Mouse (Mus musculus): ENCODE measurements at regions not wholly inside any gene's neighbourhood (a gene's known extent, or its start where the extent isn't known, plus 50 kb on each side); places are given as distances from the start of the nearest gene placed in this dataset.

GRCm38 (mm10) chr16:77399846-77400275 lies 202.0 kb downstream of the Gm11146 start:
- DNase-seq, result no peak

- peak; percentile 22 for DNase-seq
Observed at GRCm38 (mm10) chr16:77394054-77394716, 207.7 kb downstream of the Gm11146 start.

GRCm38 (mm10) chr16:77393470-77393869 lies 208.4 kb downstream of the Gm11146 start:
- DNase-seq, result no peak

- DNase-seq, result no peak
Observed at GRCm38 (mm10) chr16:77392205-77392604, 209.7 kb downstream of the Gm11146 start.

GRCm38 (mm10) chr16:77384021-77384729 lies 217.7 kb downstream of the Gm11146 start:
- no peak for DNase-seq

- no peak for DNase-seq
Observed at GRCm38 (mm10) chr16:77382790-77383189, 219.1 kb downstream of the Gm11146 start.

- DNase-seq, result no peak
Observed at GRCm38 (mm10) chr16:77372768-77373167, 229.1 kb downstream of the Gm11146 start.

GRCm38 (mm10) chr16:77369810-77370209 lies 232.1 kb downstream of the Gm11146 start:
- no peak for DNase-seq

- DNase-seq, result no peak
Observed at GRCm38 (mm10) chr16:77365254-77365653, 236.6 kb downstream of the Gm11146 start.

GRCm38 (mm10) chr16:77364439-77364838 lies 237.5 kb downstream of the Gm11146 start:
- no peak for DNase-seq

GRCm38 (mm10) chr16:77359190-77359589 lies 242.7 kb downstream of the Gm11146 start:
- no peak for DNase-seq

- no peak for DNase-seq
Observed at GRCm38 (mm10) chr16:77355260-77355659, 246.6 kb downstream of the Gm11146 start.

GRCm38 (mm10) chr16:77354201-77354712 lies 247.6 kb downstream of the Gm11146 start:
- no peak for DNase-seq

- no peak for DNase-seq
Observed at GRCm38 (mm10) chr16:77346128-77346527, 255.8 kb downstream of the Gm11146 start.

GRCm38 (mm10) chr16:77332285-77332684 lies 269.6 kb downstream of the Gm11146 start:
- no peak for DNase-seq

- peak; percentile 58 for DNase-seq
Observed at GRCm38 (mm10) chr16:77330996-77331395, 270.9 kb downstream of the Gm11146 start.

- DNase-seq, result peak; percentile 56
Observed at GRCm38 (mm10) chr16:77329711-77330530, 272.0 kb downstream of the Gm11146 start.

- peak; percentile 68 for DNase-seq
Observed at GRCm38 (mm10) chr16:77329160-77329691, 272.7 kb downstream of the Gm11146 start.

- no peak for DNase-seq
Observed at GRCm38 (mm10) chr16:77328628-77329159, 273.2 kb downstream of the Gm11146 start.

- DNase-seq, result no peak
Observed at GRCm38 (mm10) chr16:77328049-77328448, 273.8 kb downstream of the Gm11146 start.

GRCm38 (mm10) chr16:77322338-77322737 lies 279.6 kb downstream of the Gm11146 start:
- DNase-seq, result peak; percentile 40

GRCm38 (mm10) chr16:77318150-77318549 lies 283.7 kb downstream of the Gm11146 start:
- no peak for DNase-seq

All from adrenal gland, postnatal 10 days (tissue).